Mouse (Mus musculus): ENCODE data around the gene Hist3h2ba. TPM values are rescaled to one million over a fixed set of nuclear protein-coding genes. Genes with fewer than 3 reads are reported as not detected.
A peak's percentile ranks its signal among the peaks of the same experiment; 100 is the strongest.

The Hist3h2ba gene
- total RNA-seq, 2 experiments from 2014 or later, result 9.8 to 17.0 TPM

DNA sequence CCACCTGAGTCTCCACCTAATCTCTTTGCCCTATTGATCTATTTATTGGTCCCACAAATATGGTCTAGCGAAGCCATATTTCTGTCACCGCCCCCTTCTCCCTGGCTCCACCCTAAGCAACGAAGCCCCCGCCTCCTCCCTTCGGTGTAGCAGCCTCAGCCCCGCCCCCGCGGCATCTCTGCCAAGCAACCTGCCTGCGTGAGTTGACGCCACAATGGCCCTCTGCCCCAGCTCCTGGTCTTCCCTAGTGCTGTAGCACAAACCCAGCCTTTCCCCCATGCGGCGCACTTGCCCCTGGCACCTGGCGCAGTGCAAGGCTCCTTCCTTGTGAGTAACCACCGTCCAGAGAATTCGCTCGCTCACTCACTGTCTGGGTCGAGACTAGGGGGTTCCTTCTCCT, 14.8 kb downstream of the Hist3h2ba start:
- peak in 1 of 2 experiments; percentile 26 for DNase-seq (ENCODE audit: low spot score in 2 of 2)

GRCm38 (mm10) chr11:58964216-58964615, 15.5 kb downstream of the Hist3h2ba start:
- no peak for DNase-seq (ENCODE audit: low spot score in 2 of 2)

- DNase-seq (ENCODE audit: low spot score in 2 of 2), result peak in 1 of 2 experiments; percentile 13
Measured at GRCm38 (mm10) chr11:58965001-58965760, 16.5 kb downstream of the Hist3h2ba start.

DNA sequence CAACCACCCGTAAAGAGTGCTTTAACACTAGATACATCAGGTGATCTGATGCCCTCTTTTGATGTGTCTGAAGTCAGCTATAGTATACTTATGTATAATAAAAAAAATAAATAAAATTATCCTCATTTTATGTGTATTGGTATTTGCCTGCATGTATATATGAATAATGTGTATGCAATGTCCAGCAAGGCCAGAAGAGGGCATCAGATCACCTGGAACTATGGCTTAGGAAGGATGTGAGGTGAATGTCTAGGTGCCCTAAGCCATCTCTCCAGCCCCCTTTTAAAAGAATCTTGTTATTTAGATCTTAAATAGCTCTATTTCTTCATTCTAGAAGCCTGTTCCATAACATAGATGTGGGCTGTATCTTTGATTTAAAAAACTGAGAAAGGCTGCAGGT, 18.6 kb downstream of the Hist3h2ba start:
- DNase-seq (ENCODE audit: low spot score in 2 of 2), result no peak

DNA sequence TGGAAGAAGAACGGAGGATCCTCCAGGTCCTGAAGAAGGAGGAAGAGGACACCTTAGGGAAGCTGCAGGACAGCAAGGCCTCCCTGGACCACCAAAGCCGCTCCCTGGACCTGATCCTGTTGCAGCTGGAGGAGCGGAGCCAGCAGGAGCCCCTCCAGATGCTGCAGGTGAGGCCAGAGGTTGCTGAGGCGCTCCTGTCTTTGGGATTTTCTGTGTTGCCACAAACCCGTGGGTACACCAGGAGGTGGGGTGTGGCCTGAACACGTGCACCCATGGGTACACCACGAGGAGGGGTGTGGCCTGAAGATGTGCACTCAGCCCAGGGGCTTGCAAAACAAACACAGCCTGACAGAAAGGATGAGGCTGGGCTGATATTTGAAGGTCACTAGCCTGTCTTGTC, 19.8 kb downstream of the Hist3h2ba start:
- no peak for DNase-seq (ENCODE audit: low spot score in 2 of 2)

DNA sequence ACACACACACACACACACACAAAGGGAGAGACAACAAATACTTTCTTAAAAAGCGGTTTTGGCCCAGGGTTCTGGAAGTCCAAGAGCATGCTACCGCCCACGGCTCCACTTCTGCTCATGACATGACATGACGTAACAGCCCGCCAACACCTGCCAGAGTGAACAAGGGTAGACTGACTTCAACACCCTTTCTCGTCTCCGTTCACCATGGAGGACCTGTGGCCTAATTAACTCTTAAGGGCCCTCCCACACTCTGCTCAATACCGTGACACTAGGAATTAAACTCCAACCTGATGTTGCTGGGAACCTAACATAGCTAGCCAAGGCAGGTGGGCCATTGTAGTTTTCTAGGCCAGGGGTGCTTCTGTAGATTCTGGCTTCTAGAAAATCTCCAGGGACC, 20.3 kb downstream of the Hist3h2ba start:
- no peak for DNase-seq (ENCODE audit: low spot score in 2 of 2)

- DNase-seq (ENCODE audit: low spot score in 2 of 2), result no peak
Measured at GRCm38 (mm10) chr11:58969659-58970058, 20.9 kb downstream of the Hist3h2ba start.

DNA sequence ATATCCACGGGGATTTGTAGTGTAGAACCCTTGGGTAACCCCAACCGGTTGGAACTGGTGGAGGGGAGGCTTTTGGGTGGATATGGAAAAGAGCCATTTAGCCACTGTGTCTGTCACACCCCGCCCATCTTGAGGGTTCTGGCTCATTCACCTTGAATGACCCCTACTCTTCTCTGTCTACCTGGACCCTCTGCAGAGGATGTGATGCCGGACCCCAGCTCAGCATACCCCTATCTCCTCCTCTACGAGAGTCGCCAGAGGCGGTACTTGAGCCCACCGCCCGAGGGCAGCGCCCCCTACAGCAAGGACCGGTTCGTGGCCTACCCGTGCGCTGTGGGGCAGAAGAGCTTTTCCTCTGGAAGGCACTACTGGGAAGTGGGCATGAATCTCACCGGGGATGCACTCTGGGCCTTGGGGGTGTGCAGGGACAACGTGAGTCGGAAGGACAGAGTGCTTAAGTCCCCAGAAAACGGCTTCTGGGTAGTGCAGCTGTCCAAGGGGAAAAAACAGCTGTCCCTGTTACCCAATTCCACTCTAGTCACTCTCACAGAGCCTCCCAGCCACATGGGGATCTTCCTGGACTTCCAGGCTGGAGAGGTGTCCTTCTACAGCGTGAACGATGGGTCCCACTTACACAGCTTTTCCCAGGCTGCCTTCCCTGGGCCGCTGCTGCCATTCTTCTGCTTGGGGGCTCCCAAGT, 22.3 kb downstream of the Hist3h2ba start:
- DNase-seq (ENCODE audit: low spot score in 2 of 2), result no peak

DNA sequence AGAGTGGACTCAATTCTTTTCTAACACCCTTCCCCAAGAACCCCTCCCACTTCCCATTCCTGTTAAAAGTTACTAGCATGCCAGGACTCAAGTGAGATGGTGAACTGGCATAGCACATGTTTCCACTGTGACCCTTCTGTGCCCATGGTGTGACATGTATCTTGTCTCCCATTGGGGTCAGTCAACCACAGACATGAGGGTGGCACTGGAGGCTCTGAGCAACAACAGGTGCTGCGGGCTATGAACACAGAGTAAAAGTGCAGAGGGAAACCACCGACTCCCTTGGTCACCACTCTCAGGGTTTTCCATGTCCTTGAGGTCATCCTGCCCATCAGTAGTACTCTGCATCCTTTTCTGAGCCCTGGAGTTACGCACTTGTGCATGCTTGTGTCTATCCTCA, 23.1 kb downstream of the Hist3h2ba start:
- no peak for DNase-seq (ENCODE audit: low spot score in 2 of 2)

GRCm38 (mm10) chr11:58974414-58974813, 25.7 kb downstream of the Hist3h2ba start:
- no peak for DNase-seq (ENCODE audit: low spot score in 2 of 2)

DNA sequence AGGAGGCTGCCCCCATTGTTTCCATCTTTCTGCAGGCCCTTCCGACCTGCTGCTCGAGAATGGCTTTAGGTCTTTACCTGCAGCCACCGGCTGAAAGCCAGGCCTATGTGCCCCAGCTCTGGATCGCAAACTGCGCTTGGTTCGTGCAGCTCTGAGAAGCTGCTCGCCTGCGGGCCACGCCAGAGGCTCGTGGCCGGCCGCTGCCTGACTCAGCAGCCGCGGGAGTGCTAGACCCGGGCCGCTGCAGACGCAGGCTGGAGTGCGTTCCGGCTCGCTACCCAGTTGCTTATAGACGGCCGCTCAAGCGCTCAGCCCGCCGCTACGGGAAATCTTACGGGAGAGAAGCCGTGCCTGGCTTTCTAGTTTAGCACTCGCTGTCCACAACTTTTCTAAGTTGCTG, 28.4 kb downstream of the Hist3h2ba start:
- DNase-seq (ENCODE audit: low spot score in 2 of 2), result no peak

DNA sequence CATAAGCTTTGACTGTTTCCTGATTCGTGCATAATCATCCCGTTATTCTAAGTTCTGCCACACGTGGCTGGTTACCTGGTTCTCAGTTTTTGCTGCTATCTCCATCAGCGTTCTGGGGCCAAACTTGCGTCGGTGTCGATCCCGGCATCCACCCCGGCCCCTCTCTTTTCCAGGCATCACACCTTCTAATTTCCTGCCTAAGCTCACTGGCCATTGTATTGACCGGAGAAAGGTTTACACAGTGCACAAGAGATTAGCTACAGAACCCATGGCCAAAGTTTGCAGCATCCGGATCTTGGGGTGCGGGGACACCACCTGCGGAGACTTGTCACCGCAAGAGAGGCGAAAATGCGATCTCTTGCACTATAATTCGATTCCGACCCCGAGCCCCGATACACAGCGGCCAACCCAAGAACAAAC, 28.9 kb downstream of the Hist3h2ba start:
- DNase-seq (ENCODE audit: low spot score in 2 of 2), result no peak

GRCm38 (mm10) chr11:58978027-58978705, 29.4 kb downstream of the Hist3h2ba start, which contains the start of gene Trim11:
Trim11 (plus strand) TSS chr11:58978093.
- DNase-seq (ENCODE audit: low spot score in 2 of 2), result peak; percentile 27 to 56

- DNase-seq (ENCODE audit: low spot score in 2 of 2), result no peak
Measured at GRCm38 (mm10) chr11:58978706-58979030, 29.9 kb downstream of the Hist3h2ba start.

DNA sequence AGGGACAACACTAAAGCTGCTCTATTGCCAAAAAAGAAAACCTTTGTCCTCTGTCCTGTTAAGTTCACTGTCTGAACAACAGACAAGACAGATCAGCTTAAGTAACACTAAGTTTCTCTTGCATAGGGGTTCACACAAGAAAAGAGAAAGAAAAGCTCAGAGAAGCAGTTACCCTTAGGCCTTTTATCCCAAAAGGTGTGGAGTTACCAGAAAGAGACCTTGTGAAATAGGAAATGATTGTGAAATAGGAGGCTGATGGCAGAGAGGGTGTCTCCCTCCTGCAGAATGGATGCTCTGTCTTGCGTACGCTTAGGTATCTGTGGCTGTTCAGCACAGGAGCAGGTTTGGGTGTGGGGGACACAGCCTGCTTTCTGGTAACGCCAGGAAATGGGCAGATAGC, 30.5 kb downstream of the Hist3h2ba start:
- DNase-seq (ENCODE audit: low spot score in 2 of 2), result no peak

- no peak for DNase-seq (ENCODE audit: low spot score in 2 of 2)
Measured at GRCm38 (mm10) chr11:58979661-58980060, 30.9 kb downstream of the Hist3h2ba start.

GRCm38 (mm10) chr11:58980381-58980990, 31.8 kb downstream of the Hist3h2ba start:
- DNase-seq (ENCODE audit: low spot score in 2 of 2), result no peak

DNA sequence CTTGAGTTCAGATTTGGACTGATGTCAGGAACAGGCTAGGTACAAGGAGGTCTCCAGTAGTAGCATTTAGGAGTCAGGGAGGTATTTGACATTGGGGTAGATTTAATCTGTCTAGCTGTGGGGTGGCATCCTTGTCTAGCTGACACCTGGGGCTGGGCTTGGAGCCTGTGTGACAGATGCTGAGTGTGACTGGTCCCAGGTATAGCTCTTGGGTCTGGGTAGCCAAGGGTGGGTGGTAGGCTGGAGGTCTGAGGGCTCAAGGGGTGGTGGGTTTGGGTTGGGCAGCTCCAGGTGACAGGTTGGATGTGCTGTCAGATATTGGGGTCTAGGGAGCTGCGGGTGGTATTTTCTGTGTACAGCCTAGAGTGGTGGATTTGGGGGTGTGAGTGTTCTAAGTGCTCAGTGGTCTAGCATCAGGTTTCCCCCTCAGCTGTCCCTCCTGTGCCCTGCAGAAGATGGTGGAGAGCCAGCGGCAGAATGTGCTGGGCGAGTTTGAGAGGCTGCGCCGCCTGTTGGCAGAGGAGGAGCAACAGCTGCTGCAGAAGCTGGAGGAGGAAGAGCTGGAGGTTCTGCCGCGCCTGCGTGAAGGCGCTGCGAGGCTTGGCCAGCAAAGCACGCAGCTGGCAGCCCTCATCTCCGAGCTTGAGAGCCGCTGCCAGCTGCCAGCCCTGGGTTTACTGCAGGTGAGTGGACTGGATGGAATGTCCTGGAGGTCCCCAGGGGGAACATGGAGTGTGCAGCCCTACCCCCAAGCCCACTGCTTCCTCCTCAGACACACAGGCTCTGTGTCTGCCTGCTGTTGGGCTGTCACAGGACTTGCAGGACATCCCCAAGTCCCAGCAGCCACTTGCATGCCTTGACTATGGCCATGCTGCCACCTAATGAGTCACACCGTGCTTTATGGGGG, 33.1 kb downstream of the Hist3h2ba start:
- peak; percentile 42 to 80 for DNase-seq (ENCODE audit: low spot score in 2 of 2)

- DNase-seq (ENCODE audit: low spot score in 2 of 2), result no peak
Measured at GRCm38 (mm10) chr11:58982471-58983097, 33.9 kb downstream of the Hist3h2ba start.

DNA sequence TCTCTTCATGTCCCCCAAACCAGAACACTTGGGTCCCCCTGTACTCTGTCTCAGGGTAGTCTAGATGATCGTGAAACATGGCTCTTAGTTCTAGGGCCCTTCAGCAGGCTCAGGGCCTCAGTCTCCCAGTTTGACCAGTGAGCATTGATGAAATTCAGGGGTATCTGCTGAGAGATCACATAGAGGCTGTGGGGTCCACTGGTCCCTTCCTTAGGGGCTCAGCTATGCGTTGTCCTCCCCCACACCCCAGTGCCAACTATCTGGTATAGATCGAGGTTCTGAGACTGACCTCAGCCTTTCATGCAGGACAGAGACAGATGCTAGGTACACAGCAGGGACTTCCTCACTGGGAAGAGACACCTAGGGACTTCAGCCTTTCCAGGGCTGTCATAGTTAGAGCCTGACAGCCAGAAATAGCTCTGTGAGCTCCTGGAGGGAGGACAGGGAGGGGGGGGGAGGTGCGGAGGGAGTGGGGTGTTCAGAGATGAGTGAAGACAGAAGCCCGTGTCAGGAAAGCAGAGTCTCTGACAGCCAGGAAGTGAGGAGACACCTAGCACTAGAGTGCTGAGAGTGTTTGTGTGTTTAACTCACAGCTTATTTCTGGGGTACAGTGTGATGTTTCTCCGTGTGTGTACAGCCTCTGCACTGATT, 35.1 kb downstream of the Hist3h2ba start:
- no peak for DNase-seq (ENCODE audit: low spot score in 2 of 2)

All from gastrocnemius, postnatal 4 days (tissue).